Mouse (Mus musculus): Measurements from ENCODE around the gene Kcnip1. TPM values are rescaled to one million over a fixed set of nuclear protein-coding genes. Genes with fewer than 3 reads are reported as not detected.

The Kcnip1 gene
- polyA plus RNA-seq, 1 experiment: not detected

- TF ChIP-seq TAL1 (IDR thresholded peaks at IDR 0.05; ENCODE audit: low read length) (no peak), GATA1 (IDR thresholded peaks at IDR 0.05; ENCODE audit: low read length) (no peak)
- H3K4me3 ChIP-seq (replicated peaks): no peak overlapping the region
- no peaks in the 10 kb centered on the region for H3K27me3 ChIP-seq (ENCODE audit: control insufficient read depth)
- H3K36me3 ChIP-seq (ENCODE audit: control insufficient read depth): no peaks in the 10 kb centered on the region
- H3K4me1 ChIP-seq (ENCODE audit: control insufficient read depth): no peaks in the 10 kb centered on the region
- no peaks in the 10 kb centered on the region for H3K9me3 ChIP-seq (ENCODE audit: control insufficient read depth, low read length)
These were observed 400.1 kb downstream of the Kcnip1 start for GRCm38 (mm10) chr11:33592826-33593225.

DNA sequence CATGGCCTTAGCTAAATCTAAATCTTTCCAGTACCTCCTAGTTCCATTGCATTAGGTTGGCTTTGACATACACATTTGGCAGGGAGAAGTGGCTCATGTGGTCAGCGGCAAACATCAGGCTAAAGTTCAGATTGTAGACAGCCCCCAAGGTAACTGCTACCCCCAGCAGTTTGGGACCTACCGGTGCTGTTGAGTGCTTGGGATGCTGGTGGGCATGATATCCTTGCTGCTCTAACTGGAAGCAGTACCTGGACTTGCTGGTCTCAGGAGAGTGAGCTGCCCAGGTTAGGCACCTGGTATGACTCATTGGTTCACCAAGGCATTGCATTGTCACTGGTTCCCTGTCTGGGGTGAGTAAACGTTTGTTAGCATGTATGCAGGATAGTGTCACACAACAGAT is 402.2 kb downstream of the Kcnip1 start:
- Histone ChIP-seq H3K9me3 (ENCODE audit: control insufficient read depth, low read length) (no peaks in the 10 kb centered on the region), H3K36me3 (ENCODE audit: control insufficient read depth) (no peaks in the 10 kb centered on the region)
- TF ChIP-seq GATA1 (IDR thresholded peaks at IDR 0.05; ENCODE audit: low read length): no peak

GRCm38 (mm10) chr11:33586614-33587013 is 406.3 kb downstream of the Kcnip1 start:
- Histone ChIP-seq H3K36me3 (ENCODE audit: control insufficient read depth) (no peaks in the 10 kb centered on the region), H3K9me3 (ENCODE audit: control insufficient read depth, low read length) (no peaks in the 10 kb centered on the region), H3K4me3 (replicated peaks) (no peak overlapping the region), H3K27me3 (ENCODE audit: control insufficient read depth) (no peaks in the 10 kb centered on the region), H3K4me1 (ENCODE audit: control insufficient read depth) (no peaks in the 10 kb centered on the region)
- TF ChIP-seq TAL1 (IDR thresholded peaks at IDR 0.05; ENCODE audit: low read length) (no peak), GATA1 (IDR thresholded peaks at IDR 0.05; ENCODE audit: low read length) (no peak)

More for the DNA sequence above, 402.2 kb downstream of the Kcnip1 start:
- H3K4me3 ChIP-seq (replicated peaks): no peak overlapping the region
- no peaks in the 10 kb centered on the region for H3K4me1 ChIP-seq (ENCODE audit: control insufficient read depth)
- no peaks in the 10 kb centered on the region for H3K27me3 ChIP-seq (ENCODE audit: control insufficient read depth)

DNA sequence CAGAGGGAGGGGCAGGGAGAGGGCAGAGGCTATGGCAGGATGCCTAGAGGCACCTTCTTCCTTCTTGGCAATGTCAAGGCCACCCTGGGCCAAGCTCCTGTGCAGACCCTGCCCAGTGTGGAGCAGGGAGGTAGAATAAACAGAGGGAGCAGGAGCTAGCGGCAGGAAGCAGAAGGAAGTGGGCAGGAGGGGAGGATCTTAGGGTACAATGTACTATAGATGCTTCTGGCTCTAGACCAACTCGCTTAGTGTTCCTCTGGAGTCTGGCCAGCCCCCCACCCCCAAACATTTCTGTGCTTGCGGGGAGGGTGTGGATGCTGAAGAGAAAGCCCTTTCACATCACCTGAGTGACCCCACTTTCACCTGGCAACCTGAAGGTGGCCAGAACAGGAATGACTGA is 413.3 kb downstream of the Kcnip1 start:
- TF ChIP-seq TAL1 (IDR thresholded peaks at IDR 0.05; ENCODE audit: low read length) (no peak), GATA1 (IDR thresholded peaks at IDR 0.05; ENCODE audit: low read length) (no peak)
- H3K4me1 ChIP-seq (ENCODE audit: control insufficient read depth): no peaks in the 10 kb centered on the region
- H3K4me3 ChIP-seq (replicated peaks): no peak overlapping the region
- no peaks in the 10 kb centered on the region for H3K27me3 ChIP-seq (ENCODE audit: control insufficient read depth)
- H3K9me3 ChIP-seq (ENCODE audit: control insufficient read depth, low read length): no peaks in the 10 kb centered on the region
- no peaks in the 10 kb centered on the region for H3K36me3 ChIP-seq (ENCODE audit: control insufficient read depth)

Other genes with a start within 250 kb of the Kcnip1 start
- not detected in 2 replicates for gene Kcnmb1, start 30.1 kb downstream of the Kcnip1 start, polyA plus RNA-seq (2012)
- gene Lcp2, start 53.8 kb upstream of the Kcnip1 start, polyA plus RNA-seq (2012): 0.05 and 0.10 TPM in 2 replicates
- gene 4930469K13Rik, start 105.4 kb upstream of the Kcnip1 start, polyA plus RNA-seq (2012): not detected in 2 replicates
- 0.02 TPM in 1 of 2 replicates, not detected in the other for gene Foxi1, start 214.9 kb upstream of the Kcnip1 start, polyA plus RNA-seq (2012)